Mouse (Mus musculus): ENCODE data around the gene Fam104a. TPM values are rescaled to one million over a fixed set of nuclear protein-coding genes. Genes with fewer than 3 reads are reported as not detected.

Fam104a gene
- polyA plus RNA-seq, 1 experiment, result 129 TPM

- H3K9me3 ChIP-seq, result peaks cover 19% of the 10 kb centered on the region
- peaks cover 30% of the 10 kb centered on the region for H3K4me1 ChIP-seq
- H3K36me3 ChIP-seq (replicated peaks; ENCODE audit: low read length), result peaks cover 24% of the 10 kb centered on the region
- peak overlapping the region; percentile 100 for H3K4me3 ChIP-seq (replicated peaks)
- no peak for TF ChIP-seq FLI1 (IDR thresholded peaks at IDR 0.05; ENCODE audit: low read length)
- no peak for TF ChIP-seq GATA1 (IDR thresholded peaks at IDR 0.05; ENCODE audit: borderline replicate concordance, low read length)
- peaks cover 11% of the 10 kb centered on the region for H3K27me3 ChIP-seq (replicated peaks)
Observed at GRCm38 (mm10) chr11:113648152-113648551, 35.8 kb downstream of the Fam104a start.

GRCm38 (mm10) chr11:113645181-113645580, 38.8 kb downstream of the Fam104a start:
- Histone ChIP-seq H3K4me3 (replicated peaks) (no peak overlapping the region), H3K4me1 (peaks cover 25% of the 10 kb centered on the region), H3K9me3 (peaks cover 28% of the 10 kb centered on the region), H3K36me3 (replicated peaks; ENCODE audit: low read length) (no peaks in the 10 kb centered on the region), H3K27me3 (replicated peaks) (peaks cover 11% of the 10 kb centered on the region)
- no peak for TF ChIP-seq GATA1 (IDR thresholded peaks at IDR 0.05; ENCODE audit: borderline replicate concordance, low read length)
- no peak for TF ChIP-seq FLI1 (IDR thresholded peaks at IDR 0.05; ENCODE audit: low read length)

- TF ChIP-seq FLI1 (IDR thresholded peaks at IDR 0.05; ENCODE audit: low read length), result no peak
- no peak for TF ChIP-seq GATA1 (IDR thresholded peaks at IDR 0.05; ENCODE audit: borderline replicate concordance, low read length)
- Histone ChIP-seq H3K36me3 (replicated peaks; ENCODE audit: low read length) (no peaks in the 10 kb centered on the region), H3K4me1 (peaks cover 7% of the 10 kb centered on the region), H3K27me3 (replicated peaks) (peaks cover 10% of the 10 kb centered on the region), H3K9me3 (peaks cover 52% of the 10 kb centered on the region), H3K4me3 (replicated peaks) (no peak overlapping the region)
Observed at GRCm38 (mm10) chr11:113638680-113639079, 45.3 kb downstream of the Fam104a start.

GRCm38 (mm10) chr11:113634699-113635121, 49.2 kb downstream of the Fam104a start:
- no peaks in the 10 kb centered on the region for H3K4me1 ChIP-seq
- peaks cover 40% of the 10 kb centered on the region for H3K9me3 ChIP-seq
- no peak overlapping the region for H3K4me3 ChIP-seq (replicated peaks)
- peaks cover 14% of the 10 kb centered on the region for H3K27me3 ChIP-seq (replicated peaks)
- H3K36me3 ChIP-seq (replicated peaks; ENCODE audit: low read length), result no peaks in the 10 kb centered on the region
- TF ChIP-seq FLI1 (IDR thresholded peaks at IDR 0.05; ENCODE audit: low read length) (no peak), GATA1 (IDR thresholded peaks at IDR 0.05; ENCODE audit: borderline replicate concordance, low read length) (no peak)

GRCm38 (mm10) chr11:113633398-113633797, 50.6 kb downstream of the Fam104a start:
- peaks cover 27% of the 10 kb centered on the region for H3K9me3 ChIP-seq
- H3K4me1 ChIP-seq, result no peaks in the 10 kb centered on the region
- TF ChIP-seq GATA1 (IDR thresholded peaks at IDR 0.05; ENCODE audit: borderline replicate concordance, low read length), result no peak
- TF ChIP-seq FLI1 (IDR thresholded peaks at IDR 0.05; ENCODE audit: low read length), result no peak
- no peaks in the 10 kb centered on the region for H3K36me3 ChIP-seq (replicated peaks; ENCODE audit: low read length)
- no peak overlapping the region for H3K4me3 ChIP-seq (replicated peaks)
- H3K27me3 ChIP-seq (replicated peaks), result peaks cover 16% of the 10 kb centered on the region

GRCm38 (mm10) chr11:113632303-113632702, 51.7 kb downstream of the Fam104a start:
- no peaks in the 10 kb centered on the region for H3K36me3 ChIP-seq (replicated peaks; ENCODE audit: low read length)
- no peak for TF ChIP-seq GATA1 (IDR thresholded peaks at IDR 0.05; ENCODE audit: borderline replicate concordance, low read length)
- no peaks in the 10 kb centered on the region for H3K4me1 ChIP-seq
- H3K27me3 ChIP-seq (replicated peaks), result peaks cover 17% of the 10 kb centered on the region
- no peak overlapping the region for H3K4me3 ChIP-seq (replicated peaks)
- peaks cover 18% of the 10 kb centered on the region; the same call in 1 of the 2 replicates for H3K9me3 ChIP-seq

GRCm38 (mm10) chr11:113631862-113632261, 52.1 kb downstream of the Fam104a start:
- TF ChIP-seq FLI1 (IDR thresholded peaks at IDR 0.05; ENCODE audit: low read length) (no peak), GATA1 (IDR thresholded peaks at IDR 0.05; ENCODE audit: borderline replicate concordance, low read length) (no peak)
- Histone ChIP-seq H3K4me3 (replicated peaks) (no peak overlapping the region), H3K4me1 (no peaks in the 10 kb centered on the region), H3K27me3 (replicated peaks) (peaks cover 17% of the 10 kb centered on the region), H3K36me3 (replicated peaks; ENCODE audit: low read length) (no peaks in the 10 kb centered on the region), H3K9me3 (peaks cover 17% of the 10 kb centered on the region; the same call in 1 of the 2 replicates)

- Histone ChIP-seq H3K4me1 (no peaks in the 10 kb centered on the region), H3K9me3 (peaks cover 14% of the 10 kb centered on the region; the same call in 1 of the 2 replicates), H3K27me3 (replicated peaks) (peaks cover 17% of the 10 kb centered on the region), H3K36me3 (replicated peaks; ENCODE audit: low read length) (no peaks in the 10 kb centered on the region), H3K4me3 (replicated peaks) (no peak overlapping the region)
- TF ChIP-seq GATA1 (IDR thresholded peaks at IDR 0.05; ENCODE audit: borderline replicate concordance, low read length) (no peak), FLI1 (IDR thresholded peaks at IDR 0.05; ENCODE audit: low read length) (no peak)
Observed at GRCm38 (mm10) chr11:113631302-113631701, 52.7 kb downstream of the Fam104a start.

- Histone ChIP-seq H3K36me3 (replicated peaks; ENCODE audit: low read length) (no peaks in the 10 kb centered on the region), H3K4me1 (no peaks in the 10 kb centered on the region), H3K4me3 (replicated peaks) (no peak overlapping the region), H3K27me3 (replicated peaks) (peaks cover 17% of the 10 kb centered on the region), H3K9me3 (peaks cover 11% of the 10 kb centered on the region; the same call in 1 of the 2 replicates)
- TF ChIP-seq GATA1 (IDR thresholded peaks at IDR 0.05; ENCODE audit: borderline replicate concordance, low read length) (no peak), FLI1 (IDR thresholded peaks at IDR 0.05; ENCODE audit: low read length) (no peak)
Observed at GRCm38 (mm10) chr11:113630642-113631041, 53.3 kb downstream of the Fam104a start.

- Histone ChIP-seq H3K4me1 (no peaks in the 10 kb centered on the region), H3K27me3 (replicated peaks) (peaks cover 24% of the 10 kb centered on the region), H3K9me3 (no peaks in the 10 kb centered on the region), H3K4me3 (replicated peaks) (no peak overlapping the region), H3K36me3 (replicated peaks; ENCODE audit: low read length) (no peaks in the 10 kb centered on the region)
- TF ChIP-seq FLI1 (IDR thresholded peaks at IDR 0.05; ENCODE audit: low read length) (no peak), GATA1 (IDR thresholded peaks at IDR 0.05; ENCODE audit: borderline replicate concordance, low read length) (no peak)
Observed at GRCm38 (mm10) chr11:113627785-113628184, 56.2 kb downstream of the Fam104a start.

GRCm38 (mm10) chr11:113625437-113625836, 58.5 kb downstream of the Fam104a start:
- Histone ChIP-seq H3K4me1 (no peaks in the 10 kb centered on the region; the same call in 1 of the 2 replicates), H3K9me3 (no peaks in the 10 kb centered on the region), H3K4me3 (replicated peaks) (no peak overlapping the region), H3K27me3 (replicated peaks) (peaks cover 35% of the 10 kb centered on the region), H3K36me3 (replicated peaks; ENCODE audit: low read length) (no peaks in the 10 kb centered on the region)
- TF ChIP-seq GATA1 (IDR thresholded peaks at IDR 0.05; ENCODE audit: borderline replicate concordance, low read length) (no peak), FLI1 (IDR thresholded peaks at IDR 0.05; ENCODE audit: low read length) (no peak)
